Mouse (Mus musculus): ENCODE results near the gene Ackr1. TPM values are rescaled to one million over a fixed set of nuclear protein-coding genes. Genes with fewer than 3 reads are reported as not detected.
"Not testable (repeated sequence)": the region's sequence is repeated elsewhere in the genome, so short reads cannot be mapped to it uniquely, and the experiment has no call there.

Gene Ackr1
- polyA plus RNA-seq, 1 experiment = 253 TPM

DNA sequence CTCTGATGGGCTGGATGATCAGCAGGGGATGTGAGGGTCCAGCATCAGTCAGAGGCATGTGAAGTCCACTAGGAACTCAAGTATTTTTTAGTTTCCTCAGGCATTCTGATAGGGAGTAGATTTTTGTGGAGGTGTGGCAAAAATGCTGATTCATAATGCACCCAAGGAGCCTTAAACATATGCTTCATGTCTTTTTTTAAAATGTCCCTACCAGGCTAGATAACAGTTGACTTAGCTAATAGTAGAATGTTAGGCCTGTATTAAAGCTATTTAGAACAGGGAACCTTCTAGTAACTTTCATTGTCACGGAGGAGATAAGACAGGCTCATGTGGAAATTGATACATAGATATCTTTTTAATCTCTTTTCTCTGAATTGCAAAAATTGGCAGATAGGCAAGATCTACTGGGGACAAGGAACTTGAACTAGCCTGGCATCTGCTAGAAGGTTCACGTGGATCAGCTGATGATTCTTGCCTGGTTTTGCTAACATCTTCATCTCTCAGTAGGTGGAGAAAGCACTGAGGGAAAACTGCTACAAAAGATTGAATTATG, 15.5 kb downstream of the Ackr1 start:
- no peak overlapping the region for H3K27ac ChIP-seq (ENCODE audit: insufficient read depth, low read length)
- WGBS = 92% methylated on average over 2 of the region's 2 CpGs
- H3K27me3 ChIP-seq (ENCODE audit: control insufficient read depth, insufficient read depth, low read length) = no peaks in the 10 kb centered on the region
- H3K4me1 ChIP-seq (ENCODE audit: control insufficient read depth, insufficient read depth, low read length) = no peaks in the 10 kb centered on the region
- no peak for DNase-seq
- H3K4me3 ChIP-seq (replicated peaks; ENCODE audit: insufficient read depth, low read depth, low read length) = no peak overlapping the region
- no peak for TF ChIP-seq CTCF (IDR thresholded peaks at IDR 0.05; ENCODE audit: borderline replicate concordance, insufficient read depth, low read depth, low read length)
- no peak for TF ChIP-seq POLR2A (IDR thresholded peaks at IDR 0.05; ENCODE audit: borderline replicate concordance, insufficient read depth, low read length)

DNA sequence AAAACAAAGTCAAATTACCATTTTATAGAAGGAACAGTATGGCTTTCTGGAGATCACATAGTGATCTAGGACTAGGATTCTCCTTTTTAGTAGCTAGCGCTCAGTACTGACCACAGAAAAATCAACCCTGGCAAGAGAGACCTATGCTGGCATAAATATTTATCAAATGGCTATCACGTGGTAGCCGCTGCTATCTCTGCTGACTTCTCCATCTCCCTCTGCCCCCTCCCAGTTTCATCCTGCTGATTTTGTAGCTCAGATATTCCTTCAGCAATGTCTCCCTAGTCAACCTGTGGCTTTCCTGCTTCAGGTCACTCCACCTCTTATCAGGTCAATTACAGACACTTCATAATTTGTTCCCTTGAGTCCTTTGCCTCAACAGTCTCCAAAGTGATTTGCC, 17.8 kb downstream of the Ackr1 start:
- WGBS = 86% methylated on average over 3 of the region's 3 CpGs
- Histone ChIP-seq H3K27ac (ENCODE audit: insufficient read depth, low read length) (no peak overlapping the region), H3K4me3 (replicated peaks; ENCODE audit: insufficient read depth, low read depth, low read length) (no peak overlapping the region), H3K4me1 (ENCODE audit: control insufficient read depth, insufficient read depth, low read length) (no peaks in the 10 kb centered on the region), H3K27me3 (ENCODE audit: control insufficient read depth, insufficient read depth, low read length) (no peaks in the 10 kb centered on the region)
- no peak for DNase-seq
- TF ChIP-seq CTCF (IDR thresholded peaks at IDR 0.05; ENCODE audit: borderline replicate concordance, insufficient read depth, low read depth, low read length) = no peak
- TF ChIP-seq POLR2A (IDR thresholded peaks at IDR 0.05; ENCODE audit: borderline replicate concordance, insufficient read depth, low read length) = no peak

DNA sequence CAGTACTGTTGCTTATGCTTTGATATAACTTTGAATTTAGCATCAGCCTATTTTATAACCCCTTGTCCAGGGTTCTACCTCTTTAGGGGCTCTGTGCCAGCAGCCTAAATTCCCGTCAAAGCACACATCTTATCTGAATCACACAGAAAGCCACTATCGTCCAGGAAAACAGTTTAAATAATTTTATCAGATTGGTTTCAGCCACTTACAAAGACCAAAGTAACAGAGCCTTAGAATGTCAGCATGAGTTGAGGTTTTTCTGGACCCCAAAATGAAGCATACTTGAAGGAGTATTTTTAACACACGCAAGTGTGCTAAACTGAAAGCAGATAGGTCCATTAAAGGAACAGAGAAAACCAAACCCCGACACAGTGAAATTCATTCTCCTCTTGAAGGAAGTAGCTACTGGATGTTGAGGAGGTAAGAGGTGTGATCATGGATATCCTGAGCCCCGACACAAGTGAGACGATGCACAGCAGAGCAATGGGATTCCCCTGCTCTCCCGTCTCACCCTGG, 20.0 kb downstream of the Ackr1 start:
- WGBS = 86% methylated on average over 7 of the region's 7 CpGs
- DNase-seq = not testable (repeated sequence)

DNA sequence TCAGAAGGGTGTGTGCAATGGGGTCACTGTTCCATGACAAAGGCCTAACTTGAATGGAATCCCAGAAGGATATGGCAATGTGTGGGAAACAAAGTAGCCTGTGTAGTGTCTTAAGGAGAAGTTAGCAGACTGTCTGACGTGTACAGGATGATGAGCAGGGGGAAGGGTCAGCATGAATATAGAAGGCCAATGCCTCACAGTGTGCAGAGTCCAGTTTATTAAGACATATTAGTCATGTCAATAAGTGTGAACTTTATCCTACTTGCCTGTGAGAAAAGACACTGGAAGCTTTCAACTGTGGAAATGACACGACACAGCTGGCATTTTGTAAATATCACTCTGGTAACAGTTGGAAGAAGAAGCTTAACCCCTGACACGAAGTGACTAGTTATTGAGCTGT, 30.8 kb downstream of the Ackr1 start:
- not testable (repeated sequence) for DNase-seq; H3K27me3 ChIP-seq (ENCODE audit: control insufficient read depth, insufficient read depth, low read length); H3K4me1 ChIP-seq (ENCODE audit: control insufficient read depth, insufficient read depth, low read length); H3K4me3 ChIP-seq (replicated peaks; ENCODE audit: insufficient read depth, low read depth, low read length); H3K27ac ChIP-seq (ENCODE audit: insufficient read depth, low read length)
- 44% methylated on average over 3 of the region's 3 CpGs for WGBS

More for the DNA sequence above, 20.0 kb downstream of the Ackr1 start:
- H3K4me3 ChIP-seq (replicated peaks; ENCODE audit: insufficient read depth, low read depth, low read length); H3K27me3 ChIP-seq (ENCODE audit: control insufficient read depth, insufficient read depth, low read length); H3K4me1 ChIP-seq (ENCODE audit: control insufficient read depth, insufficient read depth, low read length); H3K27ac ChIP-seq (ENCODE audit: insufficient read depth, low read length): not testable (repeated sequence)

Other genes with a start within 250 kb of the Ackr1 start
- gene Olfr1408, start 196.4 kb downstream of the Ackr1 start, polyA plus RNA-seq (2012; rRNA removed) = not detected in 2 replicates
- gene Olfr1406, start 143.1 kb downstream of the Ackr1 start, polyA plus RNA-seq (2012; rRNA removed) = not detected in 2 replicates
- gene Olfr218, start 135.9 kb downstream of the Ackr1 start, polyA plus RNA-seq (2012; rRNA removed) = not detected in 2 replicates
- gene Olfr1404, start 121.4 kb downstream of the Ackr1 start, polyA plus RNA-seq (2012; rRNA removed) = not detected in 2 replicates
- not detected in 2 replicates for gene Fcer1a, start 106.5 kb downstream of the Ackr1 start, polyA plus RNA-seq (2012; rRNA removed)
- gene Olfr418, start 67.7 kb downstream of the Ackr1 start, polyA plus RNA-seq (2012; rRNA removed) = not detected in 2 replicates
- gene Mptx2, start 56.0 kb downstream of the Ackr1 start, polyA plus RNA-seq (2012; rRNA removed) = not detected in 2 replicates
- 1.3 and 2.0 TPM in 2 replicates for gene Aim2, start 17.1 kb upstream of the Ackr1 start, polyA plus RNA-seq (2012; rRNA removed)
- 979 and 1,062 TPM in 2 replicates for gene Cadm3, start 33.9 kb upstream of the Ackr1 start, polyA plus RNA-seq (2012; rRNA removed)
- 0.25 and 0.36 TPM in 2 replicates for gene Ifi206, start 157.3 kb upstream of the Ackr1 start, polyA plus RNA-seq (2012; rRNA removed)
- not detected in 2 replicates for gene Ifi214, start 202.2 kb upstream of the Ackr1 start, polyA plus RNA-seq (2012; rRNA removed)